22 mouse cellular contexts compared by ENCODE assay signal in the genomic region with DNA sequence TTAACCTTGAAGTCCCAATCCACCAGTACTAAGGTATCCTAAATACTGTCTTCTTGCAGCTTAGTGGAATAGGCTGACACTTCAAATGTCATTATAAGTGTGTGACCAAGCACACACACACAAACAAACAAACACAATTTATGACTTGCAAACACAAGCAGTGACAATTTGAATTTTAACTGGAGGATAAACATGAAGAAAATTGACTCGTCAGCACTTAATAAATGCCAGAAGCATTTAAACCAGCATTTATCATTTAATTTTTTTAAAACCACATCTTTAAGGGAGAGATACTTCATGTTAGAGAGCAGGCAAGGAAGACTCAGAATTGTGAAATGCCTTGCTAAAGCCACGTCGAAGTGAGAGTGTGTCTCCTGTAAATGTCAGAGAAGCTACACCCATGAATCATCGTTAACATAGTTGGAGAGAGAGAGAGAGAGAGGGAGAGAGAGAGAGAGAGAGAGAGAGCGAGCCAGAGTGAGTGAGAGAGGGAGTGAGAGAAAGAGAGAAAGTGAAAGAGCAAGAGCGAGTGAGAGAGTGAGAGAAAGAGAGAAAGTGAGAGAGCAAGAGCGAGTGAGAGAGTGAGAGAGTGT.
A peak's percentile ranks its signal among the peaks of the same experiment; 100 is the strongest.
DNase-seq lines count a peak whose midpoint lies in the region; ATAC-seq lines count a peak whose summit lies in the region.
"Had no signal": no experiment of that assay in that cellular context is flagged by ENCODE, and none has a peak within 500 bp of the region (broad histone marks: within the 10 kb centered on the region; RNA-seq: fewer than 3 reads in every experiment).

No protein-coding gene starts in this region.

- no peak for ATAC-seq in heart, embryonic 13.5 days (ENCODE audit: extremely low read depth, insufficient number of reproducible peaks, low FRiP score, low TSS enrichment)
- no peak for ATAC-seq in megakaryocyte-erythroid progenitor cell, adult 5-6 weeks (replicated peaks; ENCODE audit: low FRiP score, low TSS enrichment, poor library complexity, severe bottlenecking)
- ATAC-seq: activated CD4-positive, CD25-positive, alpha-beta regulatory T cell, adult 4 months; forebrain, embryonic 13.5 days; forebrain, postnatal 0 days; hindbrain, postnatal 0 days; Patski had no signal

- no peak overlapping the region for H3K4me3 ChIP-seq in heart, embryonic 13.5 days
- H3K4me3 ChIP-seq: embryonic facial prominence, embryonic 13.5 days; forebrain, embryonic 13.5 days; hindbrain, embryonic 13.5 days had no signal

- no peak overlapping the region for H3K9ac ChIP-seq in heart, embryonic 13.5 days
- H3K9ac ChIP-seq: embryonic facial prominence, embryonic 13.5 days; forebrain, embryonic 13.5 days; forebrain, postnatal 0 days; hindbrain, embryonic 13.5 days had no signal

- H3K27ac ChIP-seq in heart, embryonic 13.5 days (replicated peaks): no peak overlapping the region
- H3K27ac ChIP-seq: embryonic facial prominence, embryonic 13.5 days; forebrain, embryonic 13.5 days; hindbrain, embryonic 13.5 days; hindbrain, postnatal 0 days had no signal

- H3K27me3 ChIP-seq in heart, embryonic 13.5 days (replicated peaks): no peaks in the 10 kb centered on the region
- H3K27me3 ChIP-seq: embryonic facial prominence, embryonic 13.5 days; forebrain, embryonic 13.5 days; hindbrain, embryonic 13.5 days; Patski had no signal

- H3K4me1 ChIP-seq in heart, embryonic 13.5 days: peaks cover 3% of the 10 kb centered on the region
- H3K4me1 ChIP-seq: embryonic facial prominence, embryonic 13.5 days; forebrain, embryonic 13.5 days; hindbrain, embryonic 13.5 days had no signal

- 56% methylated on average over 7 of the region's 7 CpGs for WGBS in heart, embryonic 13.5 days

- DNase-seq in adrenal gland, adult 2 months: peak; percentile 11
- DNase-seq in adrenal gland, adult 18-20 months (ENCODE audit: low spot score in 2 of 2): no peak
- DNase-seq in heart, adult 9 months (ENCODE audit: low spot score in 2 of 2): no peak
- DNase-seq in Muller cell, postnatal 12 days (ENCODE audit: inconsistent ontology term): peak; percentile 66
- no peak for DNase-seq in spleen, postnatal 4 days (ENCODE audit: low spot score in 2 of 2)
- DNase-seq: adrenal gland, postnatal 10 days; cerebellum, adult 11-12 months; cerebellum, adult 9-10 months; cerebellum, postnatal 25 days; forebrain, postnatal 0 days; gastrocnemius, postnatal 36 days; heart, adult 18-20 months; heart, postnatal 10 days; kidney, adult 11 months had no signal

- no peaks in the 10 kb centered on the region for H3K9me3 ChIP-seq in heart, embryonic 13.5 days
- H3K9me3 ChIP-seq: embryonic facial prominence, embryonic 13.5 days; forebrain, embryonic 13.5 days; hindbrain, embryonic 13.5 days had no signal

- H3K36me3 ChIP-seq in heart, embryonic 13.5 days: no peaks in the 10 kb centered on the region
- H3K36me3 ChIP-seq: embryonic facial prominence, embryonic 13.5 days; hindbrain, embryonic 13.5 days had no signal

- peak overlapping the region; percentile 22; the same call in 1 of the 2 replicates for H3K4me2 ChIP-seq in heart, embryonic 13.5 days
- H3K4me2 ChIP-seq: embryonic facial prominence, embryonic 13.5 days; forebrain, embryonic 13.5 days; hindbrain, embryonic 13.5 days had no signal

Comparison
In these comparisons a context has a peak if more than half of its experiments do, and no peak if none do; other contexts are left out.
1. DNase-seq: peak in adrenal gland, adult 2 months (single experiment) and Muller cell, postnatal 12 days (single experiment); none in adrenal gland, adult 18-20 months (0 of 2), heart, adult 9 months (0 of 2) and spleen, postnatal 4 days (0 of 2).